Mouse (Mus musculus) left cerebral cortex, adult 2 months (tissue): ENCODE data around the gene Lmtk2. TPM values are rescaled to one million over a fixed set of nuclear protein-coding genes. Genes with fewer than 3 reads are reported as not detected.

Experiments used
- DNase-seq, 2 experiments: peaks; one replicate each; pipeline ENCODE4 v3.0.0; 2021 to 2022; ENCODE audit warnings: low spot score in 2 of 2, mixed read lengths in 1 of 2; ENCODE audit errors: extremely low spot score in 1 of 2
- H3K27ac ChIP-seq: fragments of 200-600 bp; 2 replicates; pipeline ENCODE4 v1.8.1; 2022
- H3K4me3 ChIP-seq: fragments of 200-600 bp; 2 replicates; pipeline ENCODE4 v1.8.1; 2022
- CTCF ChIP-seq: fragments of 200-600 bp; IDR thresholded peaks from 2 replicates; pipeline ENCODE4 v1.8.1; 2022; ENCODE audit warnings: antibody characterized with exemption, mild to moderate bottlenecking, moderate library complexity
- intact Hi-C: fragments of 180-260 bp; cut with DNase I; formaldehyde crosslinking; loops from one replicate; pipeline ENCODE4 v1.15.1; 2025
- total RNA-seq, 2 experiments: library from RNA; stranded (reverse); gene quantifications; 2 replicates each; pipeline ENCODE4 v1.2.3; 2021

Gene Lmtk2
- total RNA-seq, 2 experiments from 2014 or later = 171 to 173 TPM

- Histone ChIP-seq H3K4me3 (peak overlapping the region; percentile 85), H3K27ac (peak overlapping the region; percentile 95)
- intact Hi-C loops = loop anchor here (5.0 kb wide), 1 partner anchor 33 kb away; no protein-coding TSS in a partner anchor
- no peak for DNase-seq
- TF ChIP-seq CTCF = no peak
Observed at GRCm38 (mm10) chr5:144223899-144224816, 123.9 kb downstream of the Lmtk2 start.

- H3K27ac ChIP-seq = no peak overlapping the region
- TF ChIP-seq CTCF = no peak
- intact Hi-C loops = no loop called here
Observed at GRCm38 (mm10) chr5:144226220-144226619, 126.0 kb downstream of the Lmtk2 start.

GRCm38 (mm10) chr5:144230216-144230615, 130.0 kb downstream of the Lmtk2 start:
- intact Hi-C loops = loop anchor here (5.0 kb wide), 1 partner anchor 502 kb away; no protein-coding TSS in a partner anchor
- Histone ChIP-seq H3K27ac (no peak overlapping the region), H3K4me3 (no peak overlapping the region)
- no peak for TF ChIP-seq CTCF
- no peak for DNase-seq

More at GRCm38 (mm10) chr5:144226220-144226619, 126.0 kb downstream of the Lmtk2 start:
- H3K4me3 ChIP-seq = no peak overlapping the region
- no peak for DNase-seq

DNA sequence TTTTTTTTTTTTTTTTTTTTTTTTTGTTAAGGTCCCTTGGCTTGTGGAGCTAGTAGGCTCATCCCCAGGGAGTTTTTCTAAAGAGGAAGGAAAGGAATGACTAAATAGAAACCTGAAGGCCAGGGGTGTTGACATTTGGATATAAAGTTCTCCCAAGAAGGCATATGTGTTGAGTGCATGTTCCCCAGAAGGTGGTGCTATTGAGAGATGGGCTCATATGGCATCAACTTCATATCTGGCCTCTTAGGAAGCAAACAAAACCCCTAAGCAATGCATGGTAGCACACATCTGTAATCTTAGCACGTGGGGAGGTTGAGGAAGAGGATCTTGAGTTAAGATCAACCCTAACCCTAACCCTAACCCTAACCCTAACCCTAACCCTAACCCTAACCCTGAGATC, 131.2 kb downstream of the Lmtk2 start:
- no peak overlapping the region for H3K4me3 ChIP-seq
- intact Hi-C loops = loop anchor here (5.0 kb wide), 1 partner anchor 501 kb away; no protein-coding TSS in a partner anchor
- TF ChIP-seq CTCF = peak; percentile 39
- no peak overlapping the region for H3K27ac ChIP-seq
- no peak for DNase-seq

DNA sequence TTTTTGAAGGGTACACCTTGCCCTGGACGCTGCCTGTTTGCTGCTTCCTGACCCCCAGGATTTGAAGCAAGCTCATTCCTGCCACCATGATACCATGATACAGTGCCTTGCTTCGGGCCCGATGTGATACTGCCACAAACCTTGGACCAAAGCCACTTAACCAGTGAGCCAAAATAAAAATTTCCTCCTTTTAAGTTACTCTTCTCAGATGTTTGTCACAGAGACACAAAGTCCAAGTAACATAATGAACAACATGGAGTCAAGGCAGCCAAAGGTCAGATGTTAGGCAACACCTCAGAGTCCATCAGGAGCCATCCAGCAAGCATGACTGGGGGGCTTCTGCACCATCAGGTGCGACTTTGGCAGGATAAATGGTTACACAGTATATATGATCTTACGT, 132.3 kb downstream of the Lmtk2 start:
- H3K4me3 ChIP-seq = no peak overlapping the region
- DNase-seq = no peak
- no peak; the same call in 1 of the 2 replicates for TF ChIP-seq CTCF
- H3K27ac ChIP-seq = no peak overlapping the region
- intact Hi-C loops = loop anchor here (5.0 kb wide), 1 partner anchor 500 kb away; no protein-coding TSS in a partner anchor

GRCm38 (mm10) chr5:144234222-144234621, 134.0 kb downstream of the Lmtk2 start:
- no peak overlapping the region for H3K27ac ChIP-seq
- no peak overlapping the region for H3K4me3 ChIP-seq
- intact Hi-C loops = loop anchor here (5.0 kb wide), 1 partner anchor 498 kb away; no protein-coding TSS in a partner anchor
- no peak for DNase-seq
- TF ChIP-seq CTCF = no peak

DNA sequence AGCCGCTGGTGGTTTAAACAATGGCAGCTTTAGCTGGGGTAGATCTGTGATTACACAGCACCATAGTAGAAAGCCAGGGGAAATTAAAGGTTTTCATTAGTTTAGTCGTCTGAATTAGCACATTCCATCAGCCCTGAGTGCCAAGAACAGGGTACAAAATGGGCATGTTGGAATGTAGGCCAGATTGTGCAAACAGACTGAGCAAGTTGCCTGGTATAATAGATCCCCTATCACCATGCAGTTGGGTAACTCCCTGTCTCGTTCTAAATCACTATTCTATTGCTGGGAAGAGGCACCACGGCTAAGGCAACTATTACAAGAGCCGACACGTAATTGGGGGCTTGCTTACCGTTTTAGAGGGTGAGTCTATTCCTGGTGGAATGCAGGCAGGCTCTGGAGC, 134.5 kb downstream of the Lmtk2 start:
- no peak for DNase-seq
- H3K27ac ChIP-seq = no peak overlapping the region
- H3K4me3 ChIP-seq = no peak overlapping the region
- intact Hi-C loops = loop anchor here (5.0 kb wide), 1 partner anchor 498 kb away; no protein-coding TSS in a partner anchor
- no peak for TF ChIP-seq CTCF

Other genes starting within 250 kb of the Lmtk2 start
- gene Ankrd61, start 202.8 kb upstream of the Lmtk2 start, total RNA-seq = not detected
- 10 to 100 TPM; 30.0 to 32.6 TPM for gene Aimp2, start 190.6 kb upstream of the Lmtk2 start, total RNA-seq
- gene Pms2, start 190.5 kb upstream of the Lmtk2 start, total RNA-seq = 10 to 100 TPM; 17.0 to 19.2 TPM
- gene Gm42421, start 172.3 kb upstream of the Lmtk2 start, total RNA-seq = 1 to 10 TPM in 1 of 2 experiments, not detected in 1; 2.9 TPM
- 1 to 10 TPM; 4.0 to 6.0 TPM for gene Rsph10b, start 167.4 kb upstream of the Lmtk2 start, total RNA-seq
- 10 to 100 TPM; 40.9 to 43.0 TPM for gene Ccz1, start 85.6 kb upstream of the Lmtk2 start, total RNA-seq
- gene Ocm, start 73.8 kb upstream of the Lmtk2 start, total RNA-seq = 1 to 10 TPM; 1.1 to 2.2 TPM
- gene Bhlha15, start 89.8 kb downstream of the Lmtk2 start, total RNA-seq = under 1 TPM; 0.35 to 0.43 TPM
- gene Tecpr1, start 123.2 kb downstream of the Lmtk2 start, total RNA-seq = 100 to 1,000 TPM in 1 of 2 experiments, 10 to 100 TPM in 1; 95.3 to 103 TPM
- 10 to 100 TPM; 65.5 to 72.7 TPM for gene Bri3, start 144.0 kb downstream of the Lmtk2 start, total RNA-seq